Mouse (Mus musculus) neural tube, embryonic 11.5 days (tissue): Measurements from ENCODE around the gene Bod1l. TPM values are rescaled to one million over a fixed set of nuclear protein-coding genes. Genes with fewer than 3 reads are reported as not detected.

Experiments used
- ATAC-seq: fragments of 200-750 bp; cut with Nextera tagmentation; 2 replicates; pipeline ENCODE4 v1.8.0; 2017; ENCODE audit warnings: moderate number of reproducible peaks, mild to moderate bottlenecking, moderate TSS enrichment, moderate library complexity; ENCODE audit not compliant: insufficient read depth, low FRiP score, low TSS enrichment
- DNase-seq: peaks from one replicate; pipeline ENCODE4 v3.0.0-alpha.2; 2015; ENCODE audit warnings: low spot score
- H3K27ac ChIP-seq: fragments of 300-500 bp; sonication (generic); 2 replicates; pipeline ENCODE4 v1.5.1; 2014; ENCODE audit warnings: low read depth, mild to moderate bottlenecking, low read length
- H3K27me3 ChIP-seq: fragments of 300-500 bp; sonication (generic); 2 replicates; pipeline ENCODE4 v1.6.1; 2014; ENCODE audit warnings: mild to moderate bottlenecking, low read length, mixed read lengths; ENCODE audit not compliant: control insufficient read depth, insufficient read depth
- H3K36me3 ChIP-seq: fragments of 300-500 bp; sonication (generic); 2 replicates; pipeline ENCODE4 v1.6.1; 2014; ENCODE audit warnings: mild to moderate bottlenecking, low read length, moderate library complexity, mixed read lengths; ENCODE audit not compliant: control insufficient read depth, insufficient read depth
- H3K4me1 ChIP-seq: fragments of 300-500 bp; sonication (generic); 2 replicates; pipeline ENCODE4 v1.6.1; 2014; ENCODE audit warnings: low read length, mixed read lengths; ENCODE audit not compliant: control insufficient read depth, insufficient read depth
- H3K4me2 ChIP-seq: fragments of 300-500 bp; sonication (generic); 2 replicates; pipeline ENCODE4 v1.6.1; 2014; ENCODE audit warnings: low read depth, mild to moderate bottlenecking, moderate library complexity
- H3K4me3 ChIP-seq: fragments of 300-500 bp; sonication (generic); 2 replicates; pipeline ENCODE4 v1.5.1; 2014; ENCODE audit warnings: low read depth, low read length
- H3K9ac ChIP-seq: fragments of 300-500 bp; sonication (generic); 2 replicates; pipeline ENCODE4 v1.6.1; 2014; ENCODE audit warnings: mild to moderate bottlenecking, low read length
- H3K9me3 ChIP-seq: fragments of 300-500 bp; sonication (generic); 2 replicates; pipeline ENCODE4 v1.6.1; 2016; ENCODE audit warnings: low read length; ENCODE audit not compliant: control insufficient read depth
- WGBS: fragments of 180-500 bp; shearing (Covaris S2); extraction: QIAGEN DNeasy Blood & Tissue Kit; methylation state at CpG from one replicate; pipeline ENCODE4 v1.1.7; 2014; 5-methylcytosine and 5-hydroxymethylcytosine counted together
- polyA plus RNA-seq: library from polyadenylated mRNA; unstranded; fragments of >200 nt; fragmentation: Nextera tagmentation; extraction: Ambion mirVana; gene quantifications from 2 replicates; pipeline ENCODE4 v1.2.1, GENCODE M21; 2014

Gene Bod1l
- polyA plus RNA-seq, 1 experiment from 2014 or later: 22.9 TPM

- no peak for ATAC-seq
Observed at GRCm38 (mm10) chr5:41765626-41766405, 78.3 kb downstream of the Bod1l start.

GRCm38 (mm10) chr5:41763731-41764721 is 80.1 kb downstream of the Bod1l start, which contains the start of gene Nkx3-2:
Gene Nkx3-2, minus strand, starts transcription at chr5:41764501.
- H3K36me3 ChIP-seq: no peaks in the 10 kb centered on the region
- peak within 1 kb of the TSS; percentile 43 for H3K4me3 ChIP-seq
- H3K4me1 ChIP-seq: peaks cover 10% of the 10 kb centered on the region
- H3K9me3 ChIP-seq: no peaks in the 10 kb centered on the region
- no peak within 1 kb of the TSS; the same call in 1 of the 2 replicates for H3K9ac ChIP-seq
- peak within 1 kb of the TSS; percentile 68 for H3K4me2 ChIP-seq
- H3K27ac ChIP-seq: no peak within 1 kb of the TSS
- peaks cover 78% of the 10 kb centered on the region for H3K27me3 ChIP-seq
- under 1% methylated on average over 75 of the region's 79 CpGs for WGBS
- ATAC-seq (peak; percentile 68), DNase-seq (peak; percentile 79)

More at GRCm38 (mm10) chr5:41765626-41766405, 78.3 kb downstream of the Bod1l start:
- H3K27me3 ChIP-seq: peaks cover 62% of the 10 kb centered on the region
- no peak overlapping the region for H3K27ac ChIP-seq
- no peaks in the 10 kb centered on the region for H3K9me3 ChIP-seq
- H3K4me2 ChIP-seq: no peak overlapping the region
- 1% methylated on average over 14 of the region's 14 CpGs for WGBS
- peaks cover 10% of the 10 kb centered on the region for H3K4me1 ChIP-seq
- H3K36me3 ChIP-seq: no peaks in the 10 kb centered on the region
- no peak overlapping the region for H3K4me3 ChIP-seq
- no peak overlapping the region for H3K9ac ChIP-seq
- DNase-seq: peak; percentile 53

GRCm38 (mm10) chr5:41762947-41763730 is 81.0 kb downstream of the Bod1l start:
- Histone ChIP-seq H3K27me3 (peaks cover 87% of the 10 kb centered on the region), H3K4me3 (peak overlapping the region; percentile 43), H3K9me3 (no peaks in the 10 kb centered on the region), H3K4me1 (peaks cover 10% of the 10 kb centered on the region), H3K36me3 (no peaks in the 10 kb centered on the region), H3K27ac (no peak overlapping the region), H3K4me2 (peak overlapping the region; percentile 68), H3K9ac (no peak overlapping the region)
- 0% methylated on average over 34 of the region's 41 CpGs for WGBS
- DNase-seq: peak; percentile 54
- no peak for ATAC-seq

- Histone ChIP-seq H3K9ac (no peak overlapping the region), H3K27me3 (peaks cover 91% of the 10 kb centered on the region), H3K36me3 (no peaks in the 10 kb centered on the region), H3K4me3 (peak overlapping the region; percentile 43), H3K27ac (no peak overlapping the region), H3K4me2 (peak overlapping the region; percentile 68), H3K4me1 (peaks cover 8% of the 10 kb centered on the region), H3K9me3 (no peaks in the 10 kb centered on the region)
- no peak for ATAC-seq
- peak; percentile 46 for DNase-seq
- WGBS: under 1% methylated on average over 27 of the region's 27 CpGs
Observed at GRCm38 (mm10) chr5:41762141-41762946, 81.8 kb downstream of the Bod1l start.

- Histone ChIP-seq H3K4me3 (peak overlapping the region; percentile 20), H3K27ac (no peak overlapping the region), H3K36me3 (no peaks in the 10 kb centered on the region), H3K9me3 (no peaks in the 10 kb centered on the region), H3K9ac (no peak overlapping the region), H3K27me3 (peaks cover 91% of the 10 kb centered on the region), H3K4me2 (peak overlapping the region; percentile 68), H3K4me1 (peaks cover 8% of the 10 kb centered on the region)
- DNase-seq: peak; percentile 27
- no peak for ATAC-seq
- WGBS: 1% methylated on average over 55 of the region's 56 CpGs
Observed at GRCm38 (mm10) chr5:41761509-41762140, 82.5 kb downstream of the Bod1l start.

- 2% methylated on average over 22 of the region's 22 CpGs for WGBS
Observed at GRCm38 (mm10) chr5:41760831-41761508, 83.1 kb downstream of the Bod1l start.

GRCm38 (mm10) chr5:41760071-41760470 is 84.0 kb downstream of the Bod1l start:
- DNase-seq (no peak), ATAC-seq (no peak)
- Histone ChIP-seq H3K36me3 (no peaks in the 10 kb centered on the region), H3K27ac (no peak overlapping the region), H3K4me2 (no peak overlapping the region), H3K4me1 (peaks cover 8% of the 10 kb centered on the region), H3K27me3 (peaks cover 93% of the 10 kb centered on the region), H3K4me3 (no peak overlapping the region), H3K9ac (no peak overlapping the region), H3K9me3 (no peaks in the 10 kb centered on the region)
- WGBS: 3% methylated on average over 8 of the region's 8 CpGs

More at GRCm38 (mm10) chr5:41760831-41761508, 83.1 kb downstream of the Bod1l start:
- Histone ChIP-seq H3K9ac (no peak overlapping the region), H3K9me3 (no peaks in the 10 kb centered on the region), H3K4me2 (peak overlapping the region; percentile 68; the same call in 1 of the 2 replicates), H3K4me1 (peaks cover 8% of the 10 kb centered on the region), H3K27me3 (peaks cover 91% of the 10 kb centered on the region), H3K4me3 (peak overlapping the region; percentile 20; the same call in 1 of the 2 replicates), H3K27ac (no peak overlapping the region), H3K36me3 (no peaks in the 10 kb centered on the region)
- DNase-seq (peak; percentile 45), ATAC-seq (no peak)
